Mouse (Mus musculus) C2C12 (cell line): Measurements from ENCODE around the gene Mcts2. TPM values are rescaled to one million over a fixed set of nuclear protein-coding genes. Genes with fewer than 3 reads are reported as not detected.
"Not testable (repeated sequence)": the region's sequence is repeated elsewhere in the genome, so short reads cannot be mapped to it uniquely, and the experiment has no call there.

Experiments used
- H3K27me3 ChIP-seq: one replicate; pipeline ENCODE4 v1.6.1; 2011; ENCODE audit not compliant: control insufficient read depth, insufficient read depth, insufficient read length
- H3K36me3 ChIP-seq: one replicate; pipeline ENCODE4 v1.6.1; 2011; ENCODE audit not compliant: control insufficient read depth, insufficient read depth
- H3K4me3 ChIP-seq: one replicate; pipeline ENCODE4 v1.5.1; 2011; ENCODE audit warnings: mild to moderate bottlenecking, control low read depth; ENCODE audit not compliant: poor library complexity, insufficient read depth, severe bottlenecking
- H3K79me2 ChIP-seq: one replicate; pipeline ENCODE4 v1.6.1; 2011; ENCODE audit not compliant: control insufficient read depth, insufficient read depth
- H3K79me3 ChIP-seq: one replicate; pipeline ENCODE4 v1.6.1; 2011; ENCODE audit warnings: low read depth, control low read depth
- H3ac ChIP-seq: one replicate; pipeline ENCODE3; 2011; ENCODE audit warnings: low read depth; ENCODE audit not compliant: control insufficient read depth, insufficient read length
- CEBPB ChIP-seq: IDR thresholded peaks from one replicate; pipeline ENCODE4 v1.6.1; 2011; ENCODE audit warnings: low read depth, mild to moderate bottlenecking, control low read depth, moderate library complexity
- CTCF ChIP-seq: IDR thresholded peaks from one replicate; pipeline ENCODE4 v1.5.1; 2011; ENCODE audit not compliant: control insufficient read depth, insufficient read depth, insufficient read length
- FOSL1 ChIP-seq: IDR thresholded peaks from one replicate; pipeline ENCODE4 v1.8.0; 2011; ENCODE audit warnings: mild to moderate bottlenecking, low read length; ENCODE audit not compliant: poor library complexity, insufficient read depth, severe bottlenecking
- MAX ChIP-seq: IDR thresholded peaks from one replicate; pipeline ENCODE4 v1.6.1; 2011; ENCODE audit warnings: mild to moderate bottlenecking, control low read depth
- MYOD1 ChIP-seq: IDR thresholded peaks from one replicate; pipeline ENCODE4 v1.6.1; 2011; ENCODE audit warnings: low read depth; ENCODE audit not compliant: control insufficient read depth, insufficient read length
- MYOG ChIP-seq: IDR thresholded peaks from one replicate; pipeline ENCODE4 v1.6.1; 2011; ENCODE audit not compliant: control insufficient read depth, insufficient read length; ENCODE audit errors: extremely low read depth
- USF1 ChIP-seq: IDR thresholded peaks from one replicate; pipeline ENCODE4 v1.6.1; 2011; ENCODE audit warnings: low read depth, mild to moderate bottlenecking, control low read depth, moderate library complexity
- polyA plus RNA-seq: library from polyadenylated mRNA; unstranded; fragments of >200 nt; fragmentation: generic; extraction: Trizol; gene quantifications from one replicate; pipeline ENCODE4 v1.2.1, GENCODE M21; 2012; ENCODE audit warnings: missing spikeins

The Mcts2 gene
- polyA plus RNA-seq, 1 experiment = 24.7 TPM

- no peak overlapping the region for H3K4me3 ChIP-seq
- no peaks in the 10 kb centered on the region for H3K79me3 ChIP-seq
- no peak overlapping the region for H3ac ChIP-seq
- no peaks in the 10 kb centered on the region for H3K79me2 ChIP-seq
- no peaks in the 10 kb centered on the region for H3K36me3 ChIP-seq
- peak; percentile 31 for TF ChIP-seq MYOD1
- TF ChIP-seq MAX = peak; percentile 54
- no peak for TF ChIP-seq CTCF
- peak; percentile 17 for TF ChIP-seq FOSL1
- H3K27me3 ChIP-seq = no peaks in the 10 kb centered on the region
These were observed 32.7 kb upstream of the Mcts2 start for GRCm38 (mm10) chr2:152653874-152654715.

GRCm38 (mm10) chr2:152657398-152657797 lies 29.4 kb upstream of the Mcts2 start:
- Histone ChIP-seq H3K27me3 (no peaks in the 10 kb centered on the region), H3K36me3 (no peaks in the 10 kb centered on the region), H3K79me3 (no peaks in the 10 kb centered on the region), H3K4me3 (no peak overlapping the region), H3K79me2 (no peaks in the 10 kb centered on the region), H3ac (no peak overlapping the region)
- TF ChIP-seq MAX = no peak
- no peak for TF ChIP-seq FOSL1
- TF ChIP-seq USF1 = no peak
- TF ChIP-seq MYOG = no peak
- TF ChIP-seq MYOD1 = no peak
- TF ChIP-seq CEBPB = no peak
- TF ChIP-seq CTCF = no peak

GRCm38 (mm10) chr2:152661163-152661562 lies 25.7 kb upstream of the Mcts2 start:
- Histone ChIP-seq H3K4me3 (no peak overlapping the region), H3K27me3 (no peaks in the 10 kb centered on the region), H3K79me2 (no peaks in the 10 kb centered on the region), H3ac (no peak overlapping the region), H3K36me3 (no peaks in the 10 kb centered on the region), H3K79me3 (no peaks in the 10 kb centered on the region)
- TF ChIP-seq FOSL1 (no peak), USF1 (no peak), MYOG (no peak)

GRCm38 (mm10) chr2:152666191-152666590 lies 20.6 kb upstream of the Mcts2 start:
- peaks cover 20% of the 10 kb centered on the region for H3K79me2 ChIP-seq
- peaks cover 17% of the 10 kb centered on the region for H3K79me3 ChIP-seq
- H3K27me3 ChIP-seq, H3K36me3 ChIP-seq, H3ac ChIP-seq, H3K4me3 ChIP-seq: not testable (repeated sequence)

GRCm38 (mm10) chr2:152669256-152669638 lies 17.6 kb upstream of the Mcts2 start, which contains the start of gene H13:
TSS of gene H13 (plus strand) at chr2:152669461.
- H3K79me3 ChIP-seq = peaks cover 47% of the 10 kb centered on the region
- H3K27me3 ChIP-seq = no peaks in the 10 kb centered on the region
- peaks cover 27% of the 10 kb centered on the region for H3K36me3 ChIP-seq
- H3K4me3 ChIP-seq = peak within 1 kb of the TSS; percentile 97
- peak within 1 kb of the TSS; percentile 79 for H3ac ChIP-seq
- peak; percentile 96 for TF ChIP-seq CTCF
- TF ChIP-seq FOSL1 = no peak
- no peak for TF ChIP-seq CEBPB
- TF ChIP-seq MAX = peak; percentile 94
- H3K79me2 ChIP-seq = peaks cover 51% of the 10 kb centered on the region

- no peaks in the 10 kb centered on the region for H3K27me3 ChIP-seq
- H3ac ChIP-seq = peak overlapping the region; percentile 79
- TF ChIP-seq CEBPB = no peak
- no peak for TF ChIP-seq MAX
- no peak for TF ChIP-seq USF1
- no peak for TF ChIP-seq FOSL1
- TF ChIP-seq MYOD1 = no peak
- no peak for TF ChIP-seq MYOG
- no peak for TF ChIP-seq CTCF
- peaks cover 32% of the 10 kb centered on the region for H3K36me3 ChIP-seq
- peaks cover 51% of the 10 kb centered on the region for H3K79me3 ChIP-seq
- H3K4me3 ChIP-seq = peak overlapping the region; percentile 97
- H3K79me2 ChIP-seq = peaks cover 57% of the 10 kb centered on the region
These were observed 17.0 kb upstream of the Mcts2 start for GRCm38 (mm10) chr2:152669639-152670484.
